Mouse (Mus musculus) gastrocnemius, postnatal 25 days (tissue): ENCODE results near the gene Il20. TPM values are rescaled to one million over a fixed set of nuclear protein-coding genes. Genes with fewer than 3 reads are reported as not detected.

Experiments
- DNase-seq: peaks from one replicate; pipeline ENCODE4 v3.0.0; 2022
- total RNA-seq, 2 experiments: library from RNA; stranded (reverse); gene quantifications; 1 replicate in 1 of 2; 2 replicates in 1 of 2; pipeline ENCODE4 v1.2.3; 2021

Gene Il20
- total RNA-seq, 2 experiments from 2014 or later: not detected

GRCm38 (mm10) chr1:130865541-130866221, 45.6 kb downstream of the Il20 start, which contains the start of gene Fcmr:
TSS of gene Fcmr (plus strand) at chr1:130865669.
- DNase-seq: no peak

- DNase-seq: no peak
Observed at GRCm38 (mm10) chr1:130864741-130865140, 46.5 kb downstream of the Il20 start.

DNA sequence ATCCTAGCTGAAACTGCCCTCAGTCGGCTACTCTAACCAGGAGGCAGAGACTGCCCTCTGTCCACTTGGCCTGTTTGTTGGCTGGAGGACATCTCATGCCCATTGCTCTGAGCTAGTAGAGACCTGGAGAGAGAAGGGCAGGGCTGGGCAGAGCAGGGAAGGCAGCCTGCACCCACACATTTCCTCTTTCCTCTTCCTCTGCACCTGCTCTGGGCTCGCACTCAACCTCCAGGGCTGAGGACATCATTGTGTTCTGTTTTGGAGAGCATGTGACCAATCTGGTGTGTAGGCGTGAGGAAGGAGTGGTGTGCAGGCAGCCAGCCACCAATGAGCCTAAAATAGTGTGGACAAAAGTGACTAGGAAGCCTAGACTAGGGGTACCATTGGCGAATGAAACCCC, 47.0 kb downstream of the Il20 start:
- DNase-seq: no peak

- no peak for DNase-seq
Observed at GRCm38 (mm10) chr1:130857456-130857855, 53.8 kb downstream of the Il20 start.

Other genes with a start within 250 kb of the Il20 start
- not detected for gene C4bp, start 249.8 kb downstream of the Il20 start, total RNA-seq
- gene Gm29427, start 195.7 kb downstream of the Il20 start, total RNA-seq: not detected
- gene Yod1, start 194.1 kb downstream of the Il20 start, total RNA-seq: 1 to 10 TPM; 3.2 TPM
- 10 to 100 TPM; 14.3 to 18.5 TPM for gene Pfkfb2, start 182.2 kb downstream of the Il20 start, total RNA-seq
- gene AA986860, start 179.5 kb downstream of the Il20 start, total RNA-seq: under 1 TPM; 0.31 to 0.38 TPM
- not detected for gene Fcamr, start 110.5 kb downstream of the Il20 start, total RNA-seq
- not detected for gene Pigr, start 84.8 kb downstream of the Il20 start, total RNA-seq
- not detected for gene Fcmr, start 45.8 kb downstream of the Il20 start, total RNA-seq
- gene Il24, start 24.0 kb downstream of the Il20 start, total RNA-seq: not detected
- not detected for gene Il19, start 28.7 kb upstream of the Il20 start, total RNA-seq
- not detected for gene Il10, start 108.4 kb upstream of the Il20 start, total RNA-seq
- gene Mapkapk2, start 186.4 kb upstream of the Il20 start, total RNA-seq: 100 to 1,000 TPM; 193 to 219 TPM
- not detected for gene Dyrk3, start 226.9 kb upstream of the Il20 start, total RNA-seq
- gene Eif2d, start 241.7 kb upstream of the Il20 start, total RNA-seq: 10 to 100 TPM; 25.8 to 30.0 TPM